Mouse (Mus musculus) hindbrain, embryonic 16.5 days (tissue): ENCODE results near the gene Myh14. TPM values are rescaled to one million over a fixed set of nuclear protein-coding genes. Genes with fewer than 3 reads are reported as not detected.

Source experiments
- ATAC-seq: fragments of 200-750 bp; cut with Nextera tagmentation; 2 replicates; pipeline ENCODE4 v1.8.0; 2017; ENCODE audit warnings: moderate TSS enrichment, moderate library complexity
- H3K27ac ChIP-seq: fragments of 300-500 bp; sonication (generic); 2 replicates; pipeline ENCODE4 v1.5.1; 2014; ENCODE audit warnings: low read depth, mild to moderate bottlenecking, control low read depth, low read length, moderate library complexity
- H3K27me3 ChIP-seq: fragments of 300-500 bp; sonication (generic); replicated peaks from 2 replicates; pipeline ENCODE4 v1.6.1; 2014; ENCODE audit warnings: low read length; ENCODE audit not compliant: control insufficient read depth, insufficient read depth
- H3K36me3 ChIP-seq: fragments of 300-500 bp; sonication (generic); 2 replicates; pipeline ENCODE4 v1.6.1; 2014; ENCODE audit warnings: mild to moderate bottlenecking, low read length, moderate library complexity, mixed read lengths; ENCODE audit not compliant: control insufficient read depth, insufficient read depth
- H3K4me1 ChIP-seq: fragments of 300-500 bp; sonication (generic); 2 replicates; pipeline ENCODE4 v1.6.1; 2014; ENCODE audit warnings: low read depth, low read length; ENCODE audit not compliant: control insufficient read depth, insufficient read depth
- H3K4me2 ChIP-seq: fragments of 300-500 bp; sonication (generic); 2 replicates; pipeline ENCODE4 v1.6.1; 2014; ENCODE audit warnings: mild to moderate bottlenecking, low read length, control low read depth, moderate library complexity
- H3K4me3 ChIP-seq: fragments of 300-500 bp; sonication (generic); 2 replicates; pipeline ENCODE4 v1.5.1; 2014; ENCODE audit warnings: mild to moderate bottlenecking, low read length, control low read depth, moderate library complexity
- H3K9ac ChIP-seq: fragments of 300-500 bp; sonication (generic); 2 replicates; pipeline ENCODE4 v1.6.1; 2014; ENCODE audit warnings: low read depth, mild to moderate bottlenecking, control low read depth, low read length, moderate library complexity
- H3K9me3 ChIP-seq: fragments of 300-500 bp; sonication (generic); 2 replicates; pipeline ENCODE4 v1.6.1; 2014; ENCODE audit warnings: mild to moderate bottlenecking, low read length, moderate library complexity; ENCODE audit not compliant: control insufficient read depth
- WGBS: fragments of 180-500 bp; shearing (Covaris S2); extraction: QIAGEN DNeasy Blood & Tissue Kit; methylation state at CpG from one replicate; pipeline ENCODE4 v1.1.7; 2014; 5-methylcytosine and 5-hydroxymethylcytosine counted together
- polyA plus RNA-seq: library from polyadenylated mRNA; unstranded; fragments of >200 nt; fragmentation: Nextera tagmentation; extraction: Ambion mirVana; gene quantifications from 2 replicates; pipeline ENCODE4 v1.2.1, GENCODE M21; 2015

Myh14 gene
- polyA plus RNA-seq, 1 experiment from 2014 or later = 8.0 TPM

- Histone ChIP-seq H3K4me3 (no peak overlapping the region), H3K4me1 (no peaks in the 10 kb centered on the region), H3K4me2 (no peak overlapping the region), H3K9me3 (no peaks in the 10 kb centered on the region), H3K27me3 (no peaks in the 10 kb centered on the region), H3K36me3 (no peaks in the 10 kb centered on the region), H3K9ac (no peak overlapping the region), H3K27ac (no peak overlapping the region)
- 10% methylated on average over 3 of the region's 3 CpGs for WGBS
- ATAC-seq = no peak
Measured at GRCm38 (mm10) chr7:44662569-44662968, 8.1 kb downstream of the Myh14 start.

GRCm38 (mm10) chr7:44662168-44662567, 8.5 kb downstream of the Myh14 start:
- WGBS = 26% methylated on average over 8 of the region's 8 CpGs
- Histone ChIP-seq H3K27me3 (no peaks in the 10 kb centered on the region), H3K36me3 (no peaks in the 10 kb centered on the region), H3K9ac (no peak overlapping the region), H3K4me1 (no peaks in the 10 kb centered on the region), H3K9me3 (no peaks in the 10 kb centered on the region), H3K27ac (no peak overlapping the region), H3K4me3 (no peak overlapping the region), H3K4me2 (no peak overlapping the region)
- ATAC-seq = no peak

- Histone ChIP-seq H3K9me3 (no peaks in the 10 kb centered on the region), H3K27ac (no peak overlapping the region), H3K4me2 (no peak overlapping the region), H3K4me1 (no peaks in the 10 kb centered on the region), H3K9ac (no peak overlapping the region), H3K4me3 (no peak overlapping the region), H3K27me3 (no peaks in the 10 kb centered on the region), H3K36me3 (no peaks in the 10 kb centered on the region)
- WGBS = 82% methylated on average over 5 of the region's 5 CpGs
- ATAC-seq = no peak
Measured at GRCm38 (mm10) chr7:44661219-44661618, 9.4 kb downstream of the Myh14 start.

- no peaks in the 10 kb centered on the region for H3K27me3 ChIP-seq
- H3K4me2 ChIP-seq = no peak overlapping the region
- H3K36me3 ChIP-seq = no peaks in the 10 kb centered on the region
- WGBS = 21% methylated on average over 8 of the region's 8 CpGs
- no peak overlapping the region for H3K9ac ChIP-seq
- H3K4me1 ChIP-seq = no peaks in the 10 kb centered on the region
- no peaks in the 10 kb centered on the region for H3K9me3 ChIP-seq
- H3K27ac ChIP-seq = no peak overlapping the region
- ATAC-seq = no peak
- H3K4me3 ChIP-seq = no peak overlapping the region
Measured at GRCm38 (mm10) chr7:44655504-44655903, 15.1 kb downstream of the Myh14 start.

GRCm38 (mm10) chr7:44653773-44654172, 16.9 kb downstream of the Myh14 start:
- H3K4me3 ChIP-seq = no peak overlapping the region
- H3K36me3 ChIP-seq = no peaks in the 10 kb centered on the region
- no peaks in the 10 kb centered on the region for H3K4me1 ChIP-seq
- ATAC-seq = no peak
- H3K9me3 ChIP-seq = no peaks in the 10 kb centered on the region
- H3K4me2 ChIP-seq = no peak overlapping the region
- H3K27me3 ChIP-seq = no peaks in the 10 kb centered on the region
- no peak overlapping the region for H3K9ac ChIP-seq
- no peak overlapping the region for H3K27ac ChIP-seq
- WGBS = 50% methylated on average over 8 of the region's 8 CpGs

GRCm38 (mm10) chr7:44651416-44651815, 19.2 kb downstream of the Myh14 start:
- Histone ChIP-seq H3K9ac (no peak overlapping the region), H3K4me2 (no peak overlapping the region), H3K9me3 (no peaks in the 10 kb centered on the region), H3K36me3 (no peaks in the 10 kb centered on the region), H3K4me1 (no peaks in the 10 kb centered on the region), H3K27ac (no peak overlapping the region), H3K27me3 (no peaks in the 10 kb centered on the region), H3K4me3 (no peak overlapping the region)
- WGBS = 85% methylated on average over 7 of the region's 7 CpGs
- ATAC-seq = no peak

GRCm38 (mm10) chr7:44649990-44650389, 20.7 kb downstream of the Myh14 start:
- H3K9me3 ChIP-seq = no peaks in the 10 kb centered on the region
- ATAC-seq = 0 out of 2 replicates have a peak, but pooled peaks have one; percentile 57
- no peak overlapping the region for H3K9ac ChIP-seq
- no peak overlapping the region for H3K27ac ChIP-seq
- no peak overlapping the region for H3K4me3 ChIP-seq
- peaks cover 4% of the 10 kb centered on the region; the same call in 1 of the 2 replicates for H3K4me1 ChIP-seq
- peaks cover 6% of the 10 kb centered on the region for H3K27me3 ChIP-seq
- no peaks in the 10 kb centered on the region for H3K36me3 ChIP-seq
- 11% methylated on average over 4 of the region's 4 CpGs for WGBS
- no peak overlapping the region for H3K4me2 ChIP-seq

GRCm38 (mm10) chr7:44649094-44649610, 21.5 kb downstream of the Myh14 start:
- no peak overlapping the region for H3K4me3 ChIP-seq
- peaks cover 10% of the 10 kb centered on the region for H3K27me3 ChIP-seq
- no peak overlapping the region for H3K4me2 ChIP-seq
- peaks cover 4% of the 10 kb centered on the region; the same call in 1 of the 2 replicates for H3K4me1 ChIP-seq
- no peaks in the 10 kb centered on the region for H3K36me3 ChIP-seq
- ATAC-seq = no peak
- 75% methylated on average over 8 of the region's 8 CpGs for WGBS
- no peak overlapping the region for H3K9ac ChIP-seq
- no peak overlapping the region for H3K27ac ChIP-seq
- no peaks in the 10 kb centered on the region for H3K9me3 ChIP-seq

GRCm38 (mm10) chr7:44647729-44648128, 22.9 kb downstream of the Myh14 start:
- Histone ChIP-seq H3K27ac (no peak overlapping the region), H3K9me3 (no peaks in the 10 kb centered on the region), H3K4me2 (no peak overlapping the region), H3K9ac (no peak overlapping the region), H3K4me1 (peaks cover 4% of the 10 kb centered on the region; the same call in 1 of the 2 replicates), H3K27me3 (peaks cover 10% of the 10 kb centered on the region), H3K36me3 (no peaks in the 10 kb centered on the region), H3K4me3 (no peak overlapping the region)
- 73% methylated on average over 10 of the region's 10 CpGs for WGBS
- no peak for ATAC-seq
